Mouse (Mus musculus) limb, embryonic 11.5 days (tissue): ENCODE measurements around the gene Nup160. TPM values are rescaled to one million over a fixed set of nuclear protein-coding genes. Genes with fewer than 3 reads are reported as not detected.

Experiments
- ATAC-seq: fragments of 200-750 bp; cut with Nextera tagmentation; 2 replicates; pipeline ENCODE4 v1.8.0; 2017; ENCODE audit warnings: low read depth; ENCODE audit not compliant: insufficient number of reproducible peaks, low FRiP score, low TSS enrichment
- DNase-seq: peaks from one replicate; pipeline ENCODE4 v3.0.0-alpha.2; 2015; ENCODE audit warnings: low spot score
- H3K27ac ChIP-seq: fragments of 300-500 bp; sonication (generic); replicated peaks from 2 replicates; pipeline ENCODE4 v1.5.1; 2014; ENCODE audit warnings: low read depth, mild to moderate bottlenecking, low read length
- H3K27me3 ChIP-seq: fragments of 300-500 bp; sonication (generic); 2 replicates; pipeline ENCODE4 v1.6.1; 2014; ENCODE audit warnings: mild to moderate bottlenecking, low read length, mixed read lengths; ENCODE audit not compliant: control insufficient read depth, insufficient read depth
- H3K36me3 ChIP-seq: fragments of 300-500 bp; sonication (generic); 2 replicates; pipeline ENCODE4 v1.6.1; 2014; ENCODE audit warnings: mild to moderate bottlenecking, low read length, moderate library complexity, mixed read lengths; ENCODE audit not compliant: control insufficient read depth, insufficient read depth
- H3K4me1 ChIP-seq: fragments of 300-500 bp; sonication (generic); 2 replicates; pipeline ENCODE4 v1.6.1; 2014; ENCODE audit warnings: low read length, mixed read lengths; ENCODE audit not compliant: control insufficient read depth, insufficient read depth
- H3K4me2 ChIP-seq: fragments of 300-500 bp; sonication (generic); 2 replicates; pipeline ENCODE4 v1.6.1; 2014; ENCODE audit warnings: low read depth, mild to moderate bottlenecking, moderate library complexity; ENCODE audit not compliant: severe bottlenecking
- H3K4me3 ChIP-seq: fragments of 300-500 bp; sonication (generic); 2 replicates; pipeline ENCODE4 v1.5.1; 2014; ENCODE audit warnings: low read depth, low read length
- H3K9ac ChIP-seq: fragments of 300-500 bp; sonication (generic); 2 replicates; pipeline ENCODE4 v1.6.1; 2014; ENCODE audit warnings: mild to moderate bottlenecking, low read length
- H3K9me3 ChIP-seq: fragments of 300-500 bp; sonication (generic); 2 replicates; pipeline ENCODE4 v1.6.1; 2016; ENCODE audit warnings: low read length; ENCODE audit not compliant: control insufficient read depth
- WGBS: fragments of 180-500 bp; shearing (Covaris S2); extraction: QIAGEN DNeasy Blood & Tissue Kit; methylation state at CpG from one replicate; pipeline ENCODE4 v1.1.7; 2014; 5-methylcytosine and 5-hydroxymethylcytosine counted together
- polyA plus RNA-seq: library from polyadenylated mRNA; unstranded; fragments of >200 nt; fragmentation: Nextera tagmentation; extraction: Ambion mirVana; gene quantifications from 2 replicates; pipeline ENCODE4 v1.2.1, GENCODE M21; 2014

Gene Nup160
- polyA plus RNA-seq, 1 experiment from 2014 or later, result 66.2 TPM

DNA sequence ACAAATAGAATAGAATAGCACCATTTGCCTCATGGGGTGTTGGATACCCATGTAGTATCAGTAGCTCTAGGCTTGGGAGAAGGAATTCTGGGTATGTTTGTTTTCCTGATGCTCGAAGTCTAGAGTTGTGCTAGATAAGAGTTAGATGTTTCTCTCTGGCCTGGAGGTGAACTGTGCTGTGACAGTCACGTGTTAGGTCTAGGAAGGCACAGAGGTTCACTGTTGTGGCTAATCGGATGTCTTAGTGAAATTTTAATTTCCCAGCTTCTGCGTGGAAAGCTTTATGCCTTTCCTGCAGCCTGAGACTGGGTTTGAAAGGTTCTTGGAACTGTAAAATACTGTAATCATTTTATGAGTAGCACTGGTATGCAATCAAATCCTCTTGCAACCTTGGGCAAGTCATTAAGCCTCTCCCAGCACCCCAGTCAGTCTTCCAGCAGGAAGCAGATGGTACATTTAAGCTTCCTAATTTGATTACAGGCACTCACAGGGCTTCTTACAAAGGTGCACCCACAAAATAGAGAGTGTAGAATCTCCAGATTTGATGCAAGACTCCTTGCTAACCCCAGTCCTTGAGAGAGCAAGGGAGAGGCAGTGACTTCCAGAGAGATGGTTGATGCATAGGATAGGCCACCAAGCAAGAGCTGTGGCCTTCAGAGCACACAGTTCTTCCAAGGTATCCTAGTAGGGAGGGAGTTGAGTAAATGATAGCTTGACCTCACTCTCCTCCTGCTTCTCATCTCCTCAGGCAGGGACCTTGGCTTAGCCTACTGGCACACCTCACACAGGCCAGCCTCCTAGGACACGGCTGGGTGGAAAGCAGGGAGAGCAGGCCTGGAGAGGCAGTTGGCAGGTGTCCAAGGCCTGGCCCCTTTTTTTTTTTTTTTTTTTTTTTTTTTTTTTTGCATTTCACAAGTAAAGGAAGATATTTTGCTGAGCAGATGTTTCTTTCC, 37.0 kb upstream of the Nup160 start:
- DNase-seq (no peak), ATAC-seq (no peak)
- 68% methylated on average over 5 of the region's 5 CpGs for WGBS
- no peak overlapping the region for H3K4me3 ChIP-seq
- H3K36me3 ChIP-seq, result no peaks in the 10 kb centered on the region
- H3K4me1 ChIP-seq, result no peaks in the 10 kb centered on the region
- H3K9me3 ChIP-seq, result no peaks in the 10 kb centered on the region
- no peak overlapping the region for H3K9ac ChIP-seq
- no peak overlapping the region for H3K4me2 ChIP-seq
- no peaks in the 10 kb centered on the region for H3K27me3 ChIP-seq
- H3K27ac ChIP-seq, result no peak overlapping the region

DNA sequence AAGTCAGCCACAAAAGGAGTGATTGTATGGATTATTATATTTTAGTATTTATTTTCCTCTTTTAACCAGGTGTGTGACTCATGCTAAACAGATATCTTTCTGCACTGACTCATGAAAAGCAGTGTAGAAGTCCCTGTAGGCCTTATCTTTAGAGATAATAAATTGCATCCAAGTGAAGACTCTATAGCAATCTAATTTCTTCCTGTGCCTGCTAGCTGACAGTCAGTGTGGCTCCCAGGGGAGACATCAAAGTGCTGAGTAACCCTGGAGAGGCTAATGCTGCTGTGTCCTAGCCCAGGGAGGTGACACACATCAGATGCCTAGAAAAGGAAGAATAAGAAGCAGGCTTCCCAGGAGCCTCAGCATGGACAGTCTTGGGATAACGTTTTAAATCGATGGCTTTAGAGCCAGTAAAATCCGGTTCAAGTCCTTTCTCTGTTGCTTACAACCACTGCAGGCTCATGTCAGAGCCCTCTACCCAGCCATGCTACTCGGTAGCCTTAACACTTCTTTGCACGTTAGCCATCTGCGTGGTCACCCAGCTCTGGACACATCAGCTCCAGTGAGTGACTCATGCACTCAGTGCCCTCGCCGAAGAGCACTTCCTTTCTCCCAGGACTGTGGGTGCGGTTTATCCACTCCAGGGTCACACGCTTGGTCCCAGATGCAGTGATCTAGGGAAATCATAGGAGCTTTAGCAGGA, 35.9 kb upstream of the Nup160 start:
- Histone ChIP-seq H3K36me3 (no peaks in the 10 kb centered on the region), H3K9ac (no peak overlapping the region), H3K9me3 (no peaks in the 10 kb centered on the region), H3K27me3 (no peaks in the 10 kb centered on the region), H3K27ac (no peak overlapping the region), H3K4me3 (no peak overlapping the region), H3K4me2 (no peak overlapping the region), H3K4me1 (no peaks in the 10 kb centered on the region)
- 75% methylated on average over 10 of the region's 10 CpGs for WGBS
- DNase-seq (no peak), ATAC-seq (no peak)

DNA sequence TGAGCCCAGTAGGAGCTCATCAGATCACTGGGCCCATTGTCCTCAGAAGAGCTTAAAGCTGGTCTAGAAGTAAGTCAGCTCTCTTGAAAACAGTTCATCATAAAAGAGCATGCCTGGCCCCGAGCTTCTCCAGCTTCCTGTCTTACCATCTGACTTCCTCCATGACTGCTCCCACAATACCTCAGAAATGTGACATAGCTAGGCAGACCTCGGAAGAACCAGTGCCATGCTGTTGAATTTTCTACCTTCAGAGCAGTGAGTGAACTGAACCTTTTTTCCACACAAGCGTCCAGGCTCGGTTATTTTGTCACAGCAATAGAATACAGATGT, 35.3 kb upstream of the Nup160 start:
- Histone ChIP-seq H3K36me3 (no peaks in the 10 kb centered on the region), H3K27me3 (no peaks in the 10 kb centered on the region), H3K9me3 (no peaks in the 10 kb centered on the region), H3K4me1 (no peaks in the 10 kb centered on the region), H3K9ac (no peak overlapping the region), H3K4me3 (no peak overlapping the region), H3K27ac (no peak overlapping the region), H3K4me2 (no peak overlapping the region)
- ATAC-seq, result no peak
- WGBS, result 88% methylated on average over 4 of the region's 4 CpGs
- DNase-seq, result no peak

DNA sequence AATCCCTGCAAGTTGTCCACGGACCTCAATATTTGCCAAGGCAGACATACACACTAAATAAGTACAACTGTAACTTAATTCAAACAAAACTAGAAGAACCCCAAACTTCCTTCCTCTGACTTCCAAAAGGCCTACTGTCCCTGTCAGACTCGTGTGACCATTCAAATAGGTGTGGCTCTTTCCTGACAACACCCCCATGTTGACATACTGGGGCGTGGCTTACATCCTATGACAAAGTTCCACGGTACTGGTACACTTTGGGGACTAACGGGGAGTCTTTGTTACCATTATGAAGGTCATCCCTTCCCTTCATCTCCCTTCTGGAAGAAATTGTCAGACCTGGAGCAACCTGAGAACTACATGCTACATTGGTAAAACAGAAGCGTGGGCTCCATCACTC, 29.9 kb upstream of the Nup160 start:
- Histone ChIP-seq H3K4me1 (no peaks in the 10 kb centered on the region), H3K9ac (no peak overlapping the region), H3K36me3 (no peaks in the 10 kb centered on the region), H3K4me2 (no peak overlapping the region), H3K4me3 (no peak overlapping the region), H3K27ac (no peak overlapping the region), H3K9me3 (no peaks in the 10 kb centered on the region), H3K27me3 (no peaks in the 10 kb centered on the region)
- DNase-seq (no peak), ATAC-seq (no peak)
- 78% methylated on average over 6 of the region's 6 CpGs for WGBS

DNA sequence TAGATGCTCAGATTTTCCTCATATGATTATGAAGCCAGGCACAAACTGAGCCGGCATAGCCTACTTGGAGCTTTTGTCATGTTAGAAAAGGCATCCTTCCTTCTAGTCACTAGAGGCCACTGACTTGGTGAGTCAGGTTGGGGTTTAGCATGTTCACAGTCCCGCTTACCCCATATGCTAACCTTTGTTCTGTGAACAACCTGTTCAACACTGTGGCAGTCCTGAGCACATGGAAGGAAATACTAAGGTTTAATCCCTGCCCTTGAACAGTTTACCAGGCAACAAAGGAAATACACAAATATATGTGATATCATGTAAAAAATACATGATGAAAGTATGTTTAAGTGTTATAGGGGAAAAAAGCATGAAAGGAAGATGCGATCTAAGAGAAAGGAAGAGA, 27.6 kb upstream of the Nup160 start:
- no peaks in the 10 kb centered on the region for H3K27me3 ChIP-seq
- H3K9ac ChIP-seq, result no peak overlapping the region
- WGBS, result 86% methylated on average over 3 of the region's 3 CpGs
- no peak overlapping the region for H3K27ac ChIP-seq
- no peaks in the 10 kb centered on the region for H3K9me3 ChIP-seq
- H3K4me1 ChIP-seq, result no peaks in the 10 kb centered on the region
- no peaks in the 10 kb centered on the region for H3K36me3 ChIP-seq
- DNase-seq (no peak), ATAC-seq (no peak)
- no peak overlapping the region for H3K4me2 ChIP-seq
- H3K4me3 ChIP-seq, result no peak overlapping the region

DNA sequence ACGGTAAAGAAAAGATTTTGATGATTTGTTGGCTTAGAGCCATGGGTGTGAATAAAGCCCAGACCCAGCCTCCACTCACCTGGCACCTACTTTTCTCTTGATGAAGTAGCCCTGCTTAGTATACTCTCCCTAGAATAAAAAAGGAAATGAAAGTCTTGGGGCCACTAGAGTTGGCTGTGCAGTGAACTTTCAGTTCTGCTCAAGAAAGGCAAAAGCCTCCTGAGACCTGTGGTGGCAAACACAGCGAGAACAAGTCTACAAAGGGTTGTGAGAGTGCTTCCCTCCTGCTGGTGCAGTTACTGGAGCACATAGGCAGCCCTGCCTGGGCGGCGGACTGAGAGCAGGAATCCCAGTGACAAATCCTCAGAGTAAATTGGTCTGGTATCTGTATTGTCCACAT, 27.1 kb upstream of the Nup160 start:
- WGBS, result 77% methylated on average over 4 of the region's 4 CpGs
- ATAC-seq, result no peak

DNA sequence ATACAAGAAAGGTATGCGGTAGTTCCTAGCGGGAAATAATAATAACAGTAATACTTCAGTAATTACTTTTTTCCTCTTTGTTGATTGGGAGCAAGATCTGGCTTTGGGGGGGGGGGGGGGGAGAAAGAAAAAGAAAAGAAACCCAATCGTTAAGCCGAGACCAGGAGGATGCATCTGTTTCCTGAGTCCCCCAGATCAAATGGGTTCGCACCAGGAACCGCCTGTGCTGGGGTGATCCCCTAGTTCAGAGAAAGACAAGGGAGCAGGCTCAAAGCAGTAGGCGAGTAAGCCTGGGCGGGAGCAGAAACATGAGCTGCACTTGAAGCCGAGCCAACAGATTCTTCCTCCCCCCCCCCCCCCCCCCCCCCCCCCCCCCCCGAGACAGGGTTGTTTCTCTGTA, 24.9 kb upstream of the Nup160 start:
- H3K4me1 ChIP-seq, result no peaks in the 10 kb centered on the region
- no peak overlapping the region for H3K9ac ChIP-seq
- H3K27me3 ChIP-seq, result no peaks in the 10 kb centered on the region
- no peak overlapping the region for H3K27ac ChIP-seq
- no peak overlapping the region for H3K4me3 ChIP-seq
- ATAC-seq (no peak), DNase-seq (no peak)
- WGBS, result 80% methylated on average over 9 of the region's 10 CpGs
- no peak overlapping the region for H3K4me2 ChIP-seq
- H3K36me3 ChIP-seq, result no peaks in the 10 kb centered on the region
- no peaks in the 10 kb centered on the region for H3K9me3 ChIP-seq

More for the DNA sequence above, 27.1 kb upstream of the Nup160 start:
- H3K27ac ChIP-seq, result no peak overlapping the region
- H3K9ac ChIP-seq, result no peak overlapping the region
- H3K4me3 ChIP-seq, result no peak overlapping the region
- H3K27me3 ChIP-seq, result no peaks in the 10 kb centered on the region
- no peak overlapping the region for H3K4me2 ChIP-seq
- no peaks in the 10 kb centered on the region for H3K4me1 ChIP-seq
- no peak for DNase-seq
- no peaks in the 10 kb centered on the region for H3K9me3 ChIP-seq
- H3K36me3 ChIP-seq, result no peaks in the 10 kb centered on the region

DNA sequence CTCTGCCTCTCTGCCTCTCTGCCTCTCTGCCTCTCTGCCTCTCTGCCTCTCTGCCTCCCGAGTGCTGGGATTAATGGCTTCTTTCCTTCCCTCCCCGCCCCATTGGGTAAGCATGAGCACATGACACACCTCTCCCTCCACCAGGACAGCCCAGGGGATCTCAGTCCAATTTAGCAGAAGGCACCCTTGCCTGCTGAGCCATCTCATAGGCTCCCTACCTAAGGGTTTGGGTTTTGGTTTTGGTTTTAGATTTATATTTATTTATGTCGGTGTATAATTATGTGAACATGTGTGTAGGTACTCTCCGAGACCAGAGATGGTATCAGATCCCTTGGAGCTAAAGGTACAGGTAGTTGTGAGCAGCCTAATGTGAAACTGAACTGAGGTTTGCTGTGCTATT, 24.0 kb upstream of the Nup160 start:
- Histone ChIP-seq H3K9ac (no peak overlapping the region), H3K4me2 (no peak overlapping the region), H3K4me3 (no peak overlapping the region), H3K36me3 (no peaks in the 10 kb centered on the region), H3K27me3 (no peaks in the 10 kb centered on the region), H3K4me1 (no peaks in the 10 kb centered on the region), H3K27ac (no peak overlapping the region), H3K9me3 (no peaks in the 10 kb centered on the region)
- ATAC-seq (no peak), DNase-seq (no peak)
- WGBS, result 66% methylated on average over 4 of the region's 4 CpGs
